ENCODE assay signal across 24 mouse cellular contexts in genomic region chr9:55646444-55646843, GRCm38 (mm10).
"Had no signal": no experiment of that assay in that cellular context is flagged by ENCODE, and none has a peak within 500 bp of the region (broad histone marks: within the 10 kb centered on the region; RNA-seq: fewer than 3 reads in every experiment).

No protein-coding gene starts in this region.

- DNase-seq: gastrocnemius, adult 2 months; gastrocnemius, postnatal 10 days; gastrocnemius, postnatal 25 days; heart, adult 2 months; heart, postnatal 4 days; kidney, adult 2 months; kidney, adult 9 months; kidney, postnatal 14 days; kidney, postnatal 4 days; layer of hippocampus, adult 9-11 months; layer of hippocampus, postnatal 36 days; left cerebral cortex, postnatal 4 days had no signal

- H3K4me3 ChIP-seq: gastrocnemius, adult 2 months; heart, adult 2 months; heart, embryonic 13.5 days; heart, embryonic 15.5 days; hindbrain, embryonic 10.5 days; hindbrain, embryonic 12.5 days; intestine, embryonic 15.5 days; kidney, embryonic 15.5 days; limb, embryonic 13.5 days; limb, embryonic 15.5 days; liver, embryonic 12.5 days had no signal

- H3K9ac ChIP-seq: heart, embryonic 13.5 days; heart, embryonic 15.5 days; hindbrain, embryonic 12.5 days; hindbrain, embryonic 14.5 days; intestine, embryonic 15.5 days; kidney, embryonic 15.5 days; limb, embryonic 13.5 days; limb, embryonic 15.5 days; liver, embryonic 12.5 days; liver, embryonic 14.5 days had no signal

- H3K27ac ChIP-seq: gastrocnemius, adult 2 months; heart, adult 2 months; heart, embryonic 13.5 days; heart, embryonic 15.5 days; hindbrain, embryonic 10.5 days; hindbrain, embryonic 12.5 days; hindbrain, embryonic 14.5 days; intestine, embryonic 15.5 days; kidney, embryonic 15.5 days; kidney, postnatal 0 days; limb, embryonic 13.5 days; limb, embryonic 15.5 days; liver, embryonic 12.5 days; liver, embryonic 14.5 days had no signal

- H3K36me3 ChIP-seq: heart, embryonic 13.5 days; heart, embryonic 15.5 days; hindbrain, embryonic 10.5 days; hindbrain, embryonic 12.5 days; intestine, embryonic 15.5 days; kidney, embryonic 15.5 days; limb, embryonic 13.5 days; limb, embryonic 15.5 days; liver, embryonic 12.5 days had no signal

- H3K9me3 ChIP-seq: heart, embryonic 13.5 days; heart, embryonic 15.5 days; hindbrain, embryonic 10.5 days; hindbrain, embryonic 12.5 days; intestine, embryonic 15.5 days; kidney, embryonic 15.5 days; limb, embryonic 13.5 days; limb, embryonic 15.5 days; liver, embryonic 12.5 days had no signal

- H3K27me3 ChIP-seq: heart, embryonic 13.5 days; heart, embryonic 15.5 days; hindbrain, embryonic 12.5 days; intestine, embryonic 15.5 days; kidney, embryonic 15.5 days; limb, embryonic 13.5 days; limb, embryonic 15.5 days; liver, embryonic 12.5 days had no signal

- H3K4me1 ChIP-seq: heart, embryonic 13.5 days; heart, embryonic 15.5 days; hindbrain, embryonic 10.5 days; hindbrain, embryonic 12.5 days; intestine, embryonic 15.5 days; kidney, embryonic 15.5 days; limb, embryonic 15.5 days; liver, embryonic 12.5 days had no signal
